Mouse (Mus musculus) brain, embryonic 14.5 days (tissue): Measurements from ENCODE around the gene Olfr67.

Experiments used
- CTCF ChIP-seq: fragments of 200-500 bp; IDR thresholded peaks from 2 replicates; pipeline ENCODE4 v1.5.1; 2012; ENCODE audit warnings: inconsistent platforms, mild to moderate bottlenecking, moderate library complexity, borderline replicate concordance; ENCODE audit not compliant: insufficient read depth, insufficient read length; ENCODE audit errors: extremely low read depth
- POLR2A ChIP-seq: fragments of 200-500 bp; IDR thresholded peaks from 2 replicates; pipeline ENCODE4 v1.6.1; 2012; ENCODE audit warnings: mild to moderate bottlenecking, inconsistent platforms, borderline replicate concordance; ENCODE audit not compliant: poor library complexity, insufficient read depth, insufficient read length, severe bottlenecking; ENCODE audit errors: extremely low read depth

GRCm38 (mm10) chr7:103791721-103792120 is at the start of gene Olfr67:
- TF ChIP-seq CTCF, result no peak
- no peak for TF ChIP-seq POLR2A
